Mouse (Mus musculus): ENCODE measurements around the gene Plxnd1.

DNA sequence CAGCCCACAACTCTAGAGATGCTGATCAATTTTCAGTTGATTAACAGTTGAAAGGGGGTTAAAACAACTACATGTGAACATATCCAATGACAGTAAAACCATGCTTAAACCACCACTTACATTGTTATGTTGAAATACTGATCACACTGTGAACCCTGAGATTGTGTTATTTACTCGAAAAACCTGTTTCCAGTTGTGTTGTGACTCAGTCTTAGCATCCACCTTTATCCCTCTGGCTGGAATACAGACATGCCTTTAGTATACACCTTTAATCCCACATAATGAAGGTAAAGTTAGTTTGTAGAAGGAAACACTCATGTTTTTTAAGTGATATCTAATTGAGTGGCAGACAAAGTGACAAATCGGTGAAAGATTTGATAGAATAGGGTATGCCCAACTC lies 41.8 kb upstream of the Plxnd1 start:
- TF ChIP-seq POLR2A (IDR thresholded peaks at IDR 0.05; ENCODE audit: low read depth, low read length) = no peak
- no peak for TF ChIP-seq CTCF (IDR thresholded peaks at IDR 0.05; ENCODE audit: extremely low read depth, insufficient read depth, insufficient read length, insufficient replicate concordance)
